Mouse (Mus musculus) liver, embryonic 14.5 days (tissue): ENCODE data around the gene Cd72. TPM values are rescaled to one million over a fixed set of nuclear protein-coding genes. Genes with fewer than 3 reads are reported as not detected.

Experiments
- ATAC-seq: fragments of 200-750 bp; cut with Nextera tagmentation; 2 replicates; pipeline ENCODE4 v1.8.0; 2017; ENCODE audit warnings: moderate number of reproducible peaks, mild to moderate bottlenecking, moderate library complexity; ENCODE audit not compliant: insufficient read depth
- DNase-seq, 3 experiments: peaks; one replicate each; pipeline ENCODE4 v3.0.0-alpha.2; 2012 to 2013; ENCODE audit warnings: low read depth in 3 of 3, low spot score in 3 of 3
- H3K27ac ChIP-seq: fragments of 300-500 bp; sonication (generic); 2 replicates; pipeline ENCODE4 v1.5.1; 2014; ENCODE audit warnings: moderate library complexity, mild to moderate bottlenecking, control low read depth, inconsistent platforms
- H3K27me3 ChIP-seq: fragments of 300-500 bp; sonication (generic); 2 replicates; pipeline ENCODE4 v1.6.1; 2014; ENCODE audit warnings: mild to moderate bottlenecking, low read length, moderate library complexity; ENCODE audit not compliant: control insufficient read depth, insufficient read depth
- H3K36me3 ChIP-seq: fragments of 300-500 bp; sonication (generic); replicated peaks from 2 replicates; pipeline ENCODE4 v1.6.1; 2014; ENCODE audit warnings: low read depth; ENCODE audit not compliant: control insufficient read depth, insufficient read depth
- H3K4me1 ChIP-seq, 2 experiments: fragments of 200-500 bp in 1 of 2; fragments of 300-500 bp in 1 of 2; sonication (generic) in 1 of 2; replicated peaks; 2 replicates each; pipeline ENCODE4 v1.6.1; 2012 to 2014; ENCODE audit warnings: antibody characterized with exemption in 1 of 2, inconsistent platforms in 1 of 2, low read length in 1 of 2; ENCODE audit not compliant: control insufficient read depth in 2 of 2, insufficient read depth in 2 of 2
- H3K4me2 ChIP-seq: fragments of 300-500 bp; sonication (generic); 2 replicates; pipeline ENCODE4 v1.6.1; 2014; ENCODE audit warnings: low read depth, mild to moderate bottlenecking, control low read depth, moderate library complexity
- H3K4me3 ChIP-seq, 2 experiments: fragments of 200-500 bp in 1 of 2; fragments of 300-500 bp in 1 of 2; sonication (generic) in 1 of 2; 2 replicates each; pipeline ENCODE4 v1.5.1; 2012 to 2014; ENCODE audit warnings: low read depth in 2 of 2, low read length in 2 of 2, mild to moderate bottlenecking in 2 of 2, control low read depth in 1 of 2, inconsistent platforms in 1 of 2, moderate library complexity in 1 of 2; ENCODE audit not compliant: insufficient read depth in 1 of 2
- H3K9ac ChIP-seq: fragments of 300-500 bp; sonication (generic); replicated peaks from 2 replicates; pipeline ENCODE4 v1.6.1; 2014; ENCODE audit warnings: mild to moderate bottlenecking, control low read depth, moderate library complexity
- H3K9me3 ChIP-seq: fragments of 300-500 bp; sonication (generic); 2 replicates; pipeline ENCODE4 v1.6.1; 2016; ENCODE audit warnings: low read length, mixed read lengths; ENCODE audit not compliant: control insufficient read depth
- CTCF ChIP-seq: IDR thresholded peaks from 2 replicates; pipeline ENCODE4 v1.5.1; 2016; ENCODE audit warnings: antibody characterized with exemption, low read depth, control low read depth
- EP300 ChIP-seq: IDR thresholded peaks from 2 replicates; pipeline ENCODE4 v1.6.1; 2016; ENCODE audit warnings: antibody characterized with exemption, low read depth
- WGBS: fragments of 180-500 bp; shearing (Covaris S2); extraction: QIAGEN DNeasy Blood & Tissue Kit; methylation state at CpG from one replicate; pipeline ENCODE4 v1.1.7; 2014; ENCODE audit not compliant: insufficient replicate concordance; 5-methylcytosine and 5-hydroxymethylcytosine counted together
- polyA plus RNA-seq, 2 experiments: library from polyadenylated mRNA; depleted of rRNA in 1 of 2; stranded (reverse) in 1 of 2; unstranded in 1 of 2; fragments of >200 nt; fragmentation: Nextera tagmentation in 1 of 2; extraction: Ambion mirVana in 1 of 2; gene quantifications; 2 replicates each; pipeline versions ENCODE4 v1.2.1 to v1.2.3; 2012 to 2014

Cd72 gene
- polyA plus RNA-seq, 2 experiments, result 0.31 to 0.74 TPM

GRCm38 (mm10) chr4:43493186-43493845, 38.9 kb upstream of the Cd72 start:
- H3K4me1 ChIP-seq, result peaks cover 13 to 23% of the 10 kb centered on the region in 2 experiments
- TF ChIP-seq EP300, result no peak
- peak; percentile 35; the same call in 1 of the 2 replicates for TF ChIP-seq CTCF
- peak overlapping the region; percentile 84 to 91 for H3K4me3 ChIP-seq
- WGBS, result under 1% methylated on average over 47 of the region's 47 CpGs
- H3K9me3 ChIP-seq, result no peaks in the 10 kb centered on the region
- peak overlapping the region; percentile 73 for H3K27ac ChIP-seq
- H3K9ac ChIP-seq, result peak overlapping the region; percentile 92
- peak overlapping the region; percentile 84 for H3K4me2 ChIP-seq
- peak; percentile 86 to 91 (median 87) for DNase-seq
- no peaks in the 10 kb centered on the region for H3K27me3 ChIP-seq
- peak; percentile 82 for ATAC-seq
- peaks cover 19% of the 10 kb centered on the region for H3K36me3 ChIP-seq

GRCm38 (mm10) chr4:43492821-43493185, 38.4 kb upstream of the Cd72 start, which contains the start of gene Ccdc107:
TSS of gene Ccdc107 (plus strand) at chr4:43492900.
- Histone ChIP-seq H3K4me1 (peaks cover 13 to 19% of the 10 kb centered on the region in 2 experiments), H3K4me3 (peak within 1 kb of the TSS; percentile 84 to 91), H3K27me3 (no peaks in the 10 kb centered on the region), H3K9ac (peak within 1 kb of the TSS; percentile 92), H3K36me3 (peaks cover 19% of the 10 kb centered on the region), H3K27ac (peak within 1 kb of the TSS; percentile 73), H3K9me3 (no peaks in the 10 kb centered on the region), H3K4me2 (peak within 1 kb of the TSS; percentile 84)
- WGBS, result under 1% methylated on average over 25 of the region's 25 CpGs
- peak; percentile 49 for TF ChIP-seq EP300
- TF ChIP-seq CTCF, result peak; percentile 40; the same call in 1 of the 2 replicates
- ATAC-seq, result peak; percentile 98
- DNase-seq, result peak; percentile 93 to 94 (median 94)

GRCm38 (mm10) chr4:43492101-43492820, 37.8 kb upstream of the Cd72 start:
- ATAC-seq (no peak), DNase-seq (no peak)
- peak overlapping the region; percentile 51 for H3K9ac ChIP-seq
- H3K4me1 ChIP-seq, result peaks cover 13 to 18% of the 10 kb centered on the region in 2 experiments
- peak overlapping the region; percentile 84 for H3K4me2 ChIP-seq
- H3K9me3 ChIP-seq, result no peaks in the 10 kb centered on the region
- TF ChIP-seq CTCF (no peak), EP300 (no peak)
- peak overlapping the region in 1 of 2 experiments; percentile 91; a peak in 2 of 4 replicates for H3K4me3 ChIP-seq
- H3K36me3 ChIP-seq, result peaks cover 16% of the 10 kb centered on the region
- peak overlapping the region; percentile 60 for H3K27ac ChIP-seq
- no peaks in the 10 kb centered on the region for H3K27me3 ChIP-seq
- WGBS, result 42% methylated on average over 12 of the region's 12 CpGs

GRCm38 (mm10) chr4:43490801-43491200, 36.4 kb upstream of the Cd72 start:
- Histone ChIP-seq H3K9me3 (no peaks in the 10 kb centered on the region), H3K27ac (no peak overlapping the region), H3K4me1 (peaks cover 13 to 18% of the 10 kb centered on the region in 2 experiments), H3K4me2 (0 out of 2 replicates have a peak overlapping the region, but pooled peaks have one; percentile 18), H3K36me3 (peaks cover 4% of the 10 kb centered on the region; the same call in 1 of the 2 replicates), H3K9ac (no peak overlapping the region), H3K27me3 (no peaks in the 10 kb centered on the region), H3K4me3 (no peak overlapping the region)
- WGBS, result 48% methylated on average over 5 of the region's 5 CpGs
- TF ChIP-seq EP300 (peak; percentile 31; the same call in 1 of the 2 replicates), CTCF (no peak)
- DNase-seq (peak; percentile 48 to 64 (median 51)), ATAC-seq (no peak)

- Histone ChIP-seq H3K9me3 (no peaks in the 10 kb centered on the region), H3K36me3 (no peaks in the 10 kb centered on the region), H3K4me2 (no peak overlapping the region), H3K4me3 (no peak overlapping the region), H3K9ac (no peak overlapping the region), H3K27ac (no peak overlapping the region), H3K27me3 (no peaks in the 10 kb centered on the region), H3K4me1 (peaks cover 9 to 15% of the 10 kb centered on the region in 2 experiments)
- TF ChIP-seq CTCF, result no peak
- no peak for TF ChIP-seq EP300
- DNase-seq (no peak), ATAC-seq (no peak)
- 68% methylated on average over 3 of the region's 3 CpGs for WGBS
Measured at GRCm38 (mm10) chr4:43489611-43490010, 35.2 kb upstream of the Cd72 start.
